Mouse (Mus musculus) thymus, postnatal 36 days (tissue): Measurements from ENCODE around the gene Phactr1.

Experiments
- DNase-seq, 2 experiments: peaks; one replicate each; pipeline ENCODE4 v3.0.0; 2022; ENCODE audit warnings: mixed read lengths in 2 of 2

The Phactr1 gene

GRCm38 (mm10) chr13:42878346-42878745 is 197.9 kb downstream of the Phactr1 start:
- no peak for DNase-seq

GRCm38 (mm10) chr13:42884033-42884724 is 203.8 kb downstream of the Phactr1 start:
- no peak for DNase-seq

- no peak for DNase-seq
These were observed 204.3 kb downstream of the Phactr1 start for GRCm38 (mm10) chr13:42884725-42885115.

DNA sequence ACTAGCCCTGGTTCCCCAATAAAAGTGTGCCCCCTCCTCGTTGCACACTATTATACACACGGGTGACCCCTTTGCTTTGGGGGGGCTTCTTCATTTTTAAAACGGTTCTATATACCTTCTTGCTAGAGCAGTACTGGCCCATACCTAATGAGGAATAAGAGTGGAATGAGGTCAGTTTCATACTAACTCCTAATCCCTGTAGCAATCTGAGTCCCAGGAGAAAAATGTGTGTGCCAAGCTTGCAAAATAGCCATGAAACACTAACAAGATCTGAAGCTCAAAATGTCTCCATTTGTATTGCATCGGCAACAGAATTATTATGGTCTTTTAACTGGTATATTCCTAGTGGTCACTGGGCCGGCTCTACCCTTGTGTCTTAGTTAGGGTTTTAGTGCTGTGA is 207.3 kb downstream of the Phactr1 start:
- no peak for DNase-seq

DNA sequence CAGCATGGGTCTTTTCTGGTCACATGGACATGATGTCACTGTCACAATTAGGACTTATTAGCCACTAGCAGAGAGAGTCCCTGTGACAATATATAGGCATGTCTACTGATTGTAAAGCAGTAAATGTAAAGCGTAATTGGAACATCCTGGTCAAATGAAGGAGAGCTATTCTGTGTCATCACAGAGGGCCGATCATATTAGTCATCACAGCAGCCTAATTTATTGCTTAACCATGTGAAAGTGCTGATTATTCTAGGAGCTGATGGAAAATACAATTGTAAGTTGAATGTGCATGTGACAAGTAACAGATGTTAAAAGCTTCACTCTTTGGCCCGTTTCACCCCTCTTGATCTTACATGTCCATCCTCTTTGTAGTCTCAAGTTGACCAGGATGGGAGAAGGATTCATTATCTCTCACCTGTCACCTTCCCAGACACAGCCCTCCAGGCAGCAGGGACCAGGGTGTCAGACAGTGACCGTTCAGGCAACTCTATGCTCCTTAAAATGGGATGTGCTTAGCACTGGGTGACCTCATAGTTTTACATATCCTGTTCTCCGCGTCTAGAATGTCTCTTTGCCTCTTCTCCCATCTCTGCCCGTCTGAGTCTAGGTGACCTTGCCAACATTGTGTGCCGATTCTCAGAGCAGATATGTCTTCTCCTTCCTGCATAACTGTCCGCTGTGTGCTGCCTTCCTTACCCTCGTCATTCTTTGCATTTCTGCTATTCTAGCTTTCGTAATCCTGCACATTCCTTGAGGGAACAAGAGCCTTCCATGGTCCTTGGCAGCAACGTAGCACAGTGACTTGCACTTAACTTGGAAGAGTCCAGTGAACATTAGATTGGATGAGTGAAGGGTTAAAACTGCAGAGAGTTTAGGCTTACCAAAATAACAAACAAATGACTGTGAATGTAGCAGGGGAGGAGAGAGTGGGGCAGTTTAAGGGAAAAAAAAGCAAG is 209.4 kb downstream of the Phactr1 start:
- no peak for DNase-seq

GRCm38 (mm10) chr13:42890651-42891050 is 210.2 kb downstream of the Phactr1 start:
- no peak for DNase-seq

DNA sequence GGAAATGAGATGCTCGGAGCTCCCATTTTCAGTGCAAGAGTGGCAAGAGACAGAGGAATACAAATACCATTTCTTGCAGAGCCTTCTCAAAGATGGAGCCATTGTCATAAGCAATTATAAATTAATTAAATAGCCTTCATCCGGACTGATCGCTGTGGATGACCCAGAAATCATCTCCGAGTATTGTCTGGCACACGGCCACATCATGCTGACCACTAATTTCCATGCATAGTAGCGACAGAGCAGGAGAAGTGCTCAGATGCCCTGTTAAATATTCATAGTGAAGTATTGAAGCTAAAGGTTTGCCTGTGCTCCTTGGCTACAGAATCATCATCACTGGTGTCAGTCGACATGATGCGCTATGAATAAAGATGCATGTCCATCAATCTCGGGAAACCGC is 213.6 kb downstream of the Phactr1 start:
- DNase-seq: no peak

DNA sequence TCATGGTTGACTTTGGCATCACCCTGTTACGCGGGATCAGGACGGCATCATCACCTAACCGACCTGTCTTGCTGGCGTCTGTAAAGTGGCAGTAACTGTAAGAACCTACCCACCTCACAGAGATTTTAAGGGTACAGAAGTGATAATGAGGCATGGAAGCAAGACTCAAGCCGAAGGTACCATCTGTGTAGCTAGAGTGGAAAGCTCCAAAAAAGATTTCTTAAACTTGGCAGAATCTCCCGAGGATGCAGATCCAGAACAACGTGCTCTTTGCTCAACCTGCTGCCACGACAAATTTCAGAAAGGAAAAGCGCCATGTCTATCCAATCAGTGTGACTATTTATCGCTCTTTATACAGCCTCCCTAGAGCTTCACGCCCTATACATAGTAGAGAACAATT is 214.2 kb downstream of the Phactr1 start:
- DNase-seq: no peak

GRCm38 (mm10) chr13:42895980-42896379 is 215.6 kb downstream of the Phactr1 start:
- no peak for DNase-seq

DNA sequence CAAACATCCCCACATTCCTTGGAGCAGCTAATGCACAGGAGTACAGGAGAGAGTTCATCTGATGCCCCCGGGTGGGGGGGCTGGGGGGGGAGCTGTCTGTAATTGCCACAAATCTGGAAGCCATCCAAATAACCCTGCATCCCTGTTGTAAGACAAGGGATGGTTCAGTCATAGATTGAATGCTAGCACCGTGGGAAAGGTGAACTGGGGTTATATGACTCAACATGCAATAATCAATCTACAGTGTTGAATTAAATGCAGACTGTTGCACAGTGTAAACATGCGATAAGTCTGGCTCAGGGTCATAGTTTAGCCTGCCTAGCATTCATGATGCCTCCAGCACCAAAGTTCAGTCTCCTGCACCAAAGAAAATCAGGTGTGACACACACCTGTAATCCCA is 219.2 kb downstream of the Phactr1 start:
- DNase-seq: no peak

DNA sequence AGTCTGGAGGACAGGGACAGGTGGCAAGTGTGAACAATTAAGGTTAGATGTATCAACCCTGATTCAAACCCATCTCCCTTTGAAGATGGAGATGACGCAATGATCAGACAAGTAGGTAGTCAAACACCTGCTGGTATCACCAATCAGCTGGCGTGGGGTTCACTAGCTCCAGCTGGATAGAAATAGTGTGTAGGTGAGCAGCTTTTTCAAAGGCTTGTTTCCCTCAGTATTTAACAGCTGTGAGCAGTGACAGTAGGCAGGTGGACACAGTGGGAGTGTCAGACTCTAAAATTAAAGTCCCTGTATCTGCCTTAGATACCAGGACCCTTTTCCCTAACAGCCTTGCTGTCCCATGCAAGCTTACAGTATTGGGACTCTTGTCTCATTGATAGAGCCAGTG is 221.4 kb downstream of the Phactr1 start:
- DNase-seq: no peak

DNA sequence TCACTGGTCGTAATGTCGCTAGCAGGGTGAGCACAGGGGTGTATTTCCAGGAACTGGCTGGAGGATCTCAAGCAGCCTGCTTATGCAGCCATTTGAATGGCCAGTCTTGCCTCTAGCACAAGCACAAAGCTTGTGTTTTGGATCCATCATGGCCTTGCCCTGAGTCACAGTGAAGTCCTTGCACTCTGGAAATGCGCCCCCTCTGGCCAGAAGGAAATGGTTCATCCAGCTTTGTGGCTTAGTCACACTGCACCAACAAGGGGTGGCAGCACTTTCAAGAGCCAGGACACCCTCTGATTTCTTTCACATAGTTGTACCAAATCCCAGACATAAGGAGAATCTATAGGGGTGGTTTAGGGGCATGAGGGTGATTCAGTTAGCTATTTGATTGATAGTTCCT is 222.4 kb downstream of the Phactr1 start:
- DNase-seq: no peak

DNA sequence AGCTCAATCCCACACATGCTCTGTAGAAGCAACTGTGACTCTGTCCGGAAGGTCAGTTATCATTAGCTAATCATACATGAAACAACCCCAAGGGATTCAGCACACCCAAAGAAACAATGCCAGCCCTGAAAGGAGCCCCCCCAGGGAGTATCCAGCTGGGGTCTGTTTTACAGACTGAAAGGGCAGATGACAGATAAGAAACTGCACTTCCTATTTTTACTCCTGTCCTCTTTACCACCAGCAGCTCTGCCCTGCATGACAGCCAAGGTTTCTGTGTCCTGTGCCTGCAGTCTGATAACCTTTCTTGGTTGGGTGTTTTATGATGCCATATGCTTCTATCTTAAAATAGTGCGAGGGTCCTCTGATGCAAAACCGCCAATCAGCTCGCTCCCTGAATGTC is 225.4 kb downstream of the Phactr1 start:
- no peak for DNase-seq

GRCm38 (mm10) chr13:42906990-42907389 is 226.6 kb downstream of the Phactr1 start:
- no peak for DNase-seq

GRCm38 (mm10) chr13:42915081-42915480 is 234.7 kb downstream of the Phactr1 start:
- no peak for DNase-seq

DNA sequence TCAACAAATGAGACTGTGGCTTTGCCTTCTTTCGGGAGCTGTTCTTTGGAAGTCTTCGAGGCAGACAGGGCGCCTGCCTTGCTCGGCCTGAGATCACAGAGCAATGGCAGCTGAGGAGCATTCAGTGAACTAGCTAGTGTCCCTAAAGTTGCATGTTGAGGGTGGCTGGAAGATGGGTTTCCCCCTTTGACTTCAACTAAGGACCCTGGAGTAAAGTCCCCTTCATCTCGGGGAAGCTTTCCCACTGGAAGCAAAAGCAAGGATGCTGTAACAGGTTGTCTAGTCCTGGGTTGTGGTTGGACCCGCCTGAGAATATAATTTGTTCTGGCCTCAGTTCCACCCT is 235.4 kb downstream of the Phactr1 start:
- no peak for DNase-seq

GRCm38 (mm10) chr13:42916194-42917033 is 236.0 kb downstream of the Phactr1 start:
- DNase-seq: no peak

- no peak for DNase-seq
These were observed 236.8 kb downstream of the Phactr1 start for GRCm38 (mm10) chr13:42917251-42917650.

DNA sequence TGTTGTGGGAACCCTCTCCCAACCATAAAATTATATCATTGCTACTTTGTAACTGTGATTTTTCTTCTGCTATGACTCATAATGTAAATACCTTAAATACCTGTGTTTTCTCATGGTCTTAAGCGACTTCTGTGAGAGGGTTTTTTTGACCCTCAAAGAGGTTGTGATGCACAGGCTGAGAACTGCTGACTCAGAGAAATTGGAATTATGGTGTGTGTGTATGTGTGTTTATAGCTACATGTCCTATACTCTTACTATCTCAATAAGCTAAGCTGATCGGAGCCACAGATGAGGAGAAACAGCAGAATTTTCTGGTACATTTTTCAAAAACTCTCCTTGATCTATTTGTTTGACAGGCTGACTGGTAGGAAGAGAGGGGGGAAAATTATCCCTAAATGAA is 239.6 kb downstream of the Phactr1 start:
- DNase-seq: no peak

DNA sequence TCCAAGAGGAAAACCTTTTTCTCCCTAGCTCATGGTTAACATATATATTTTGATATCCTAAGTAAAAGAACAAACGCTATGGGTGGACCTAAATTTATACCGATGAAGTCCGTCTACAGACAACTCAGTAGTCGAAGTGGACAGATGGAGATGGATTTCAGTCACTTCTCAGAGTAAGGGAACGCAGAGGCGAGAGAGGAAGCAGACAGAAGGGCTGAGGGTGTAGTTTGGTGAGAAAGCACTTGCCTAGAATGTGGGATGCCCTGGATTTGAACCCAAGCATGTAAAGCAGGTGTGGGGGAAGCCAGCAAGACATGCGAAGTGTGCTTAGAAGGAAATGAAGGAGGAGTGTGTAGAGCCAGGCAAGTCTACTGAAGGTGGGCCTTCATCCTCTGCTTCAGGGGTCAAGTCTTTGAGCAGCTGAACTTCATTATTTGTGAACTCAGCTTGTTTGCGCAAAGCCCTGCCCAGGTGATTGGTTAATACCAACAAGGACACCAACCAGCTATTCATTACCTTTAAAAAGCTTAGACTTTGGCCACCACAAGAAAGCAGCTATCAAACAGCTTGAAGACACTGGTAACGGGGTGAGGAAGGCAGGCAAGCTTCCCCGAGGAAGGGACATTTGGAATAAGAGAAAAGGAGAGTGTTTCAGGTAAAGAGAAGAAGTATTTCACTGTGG is 241.5 kb downstream of the Phactr1 start:
- no peak for DNase-seq

DNA sequence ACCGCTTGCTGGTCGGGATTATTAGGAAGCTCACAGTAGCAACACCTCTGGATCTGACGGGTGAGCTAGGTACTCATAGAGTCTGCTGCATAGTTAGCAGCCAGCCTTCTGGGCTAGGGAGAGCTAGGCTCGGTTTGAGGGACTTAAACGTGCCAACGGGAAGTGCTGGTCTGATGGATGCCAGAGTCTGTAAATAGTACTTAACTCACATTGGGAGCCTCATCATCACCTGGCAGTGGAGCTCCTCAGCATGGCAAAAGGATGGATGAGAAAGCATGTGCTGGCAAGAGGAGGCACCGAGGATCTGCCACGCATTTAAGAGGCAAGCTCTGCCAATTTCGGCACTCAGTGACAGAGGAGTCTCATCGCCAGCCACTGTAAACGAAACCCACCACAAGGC is 247.4 kb downstream of the Phactr1 start:
- DNase-seq: no peak

DNA sequence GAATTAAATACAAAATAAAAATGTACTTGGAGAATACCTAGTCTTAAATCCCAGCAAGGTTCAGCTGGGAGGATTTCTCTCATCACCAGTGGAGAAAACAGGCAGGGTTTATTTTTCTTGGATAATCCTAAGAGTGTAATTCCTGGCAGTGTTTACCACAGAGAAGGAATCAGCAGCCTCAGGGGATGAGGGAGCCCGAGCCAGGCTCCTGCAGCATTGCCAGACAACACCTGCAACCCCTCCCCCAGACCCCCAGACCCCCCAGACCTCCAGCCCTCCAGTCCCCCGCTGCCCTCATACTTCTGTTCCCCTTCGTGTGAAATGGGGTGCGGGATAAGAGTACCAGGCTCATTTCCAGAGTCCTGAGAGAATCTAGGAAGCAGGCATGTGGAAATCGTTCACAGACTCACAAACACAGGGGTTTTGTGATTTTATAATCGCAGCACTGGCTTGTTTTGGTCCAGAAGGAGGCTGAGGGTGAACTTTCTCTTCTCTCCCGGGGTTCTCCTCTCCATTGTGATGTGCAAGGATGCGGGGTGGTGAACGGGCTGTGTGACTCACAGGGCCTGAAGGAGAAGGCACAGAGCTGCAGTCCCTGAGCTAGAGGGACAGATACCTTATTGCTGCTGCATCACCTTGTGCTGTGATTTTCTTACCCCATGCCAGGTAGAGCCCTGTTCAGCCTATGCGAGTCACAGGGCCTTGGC is 249.3 kb downstream of the Phactr1 start:
- DNase-seq: no peak
